Mouse (Mus musculus) embryonic fibroblast, embryonic 13.5 days (primary cell): ENCODE results near the gene Amn.

Experiments used
- CTCF ChIP-seq: IDR thresholded peaks from 2 replicates; pipeline ENCODE4 v1.5.1; 2011; ENCODE audit warnings: mild to moderate bottlenecking, control low read depth, low read length, moderate library complexity, borderline replicate concordance; ENCODE audit not compliant: insufficient read depth
- POLR2A ChIP-seq: IDR thresholded peaks from 2 replicates; pipeline ENCODE4 v1.6.1; 2011; ENCODE audit warnings: low read depth, mild to moderate bottlenecking, control low read depth, low read length, moderate library complexity

- TF ChIP-seq CTCF (no peak), POLR2A (no peak)
Observed at GRCm38 (mm10) chr12:111225197-111225780, 45.6 kb upstream of the Amn start.
